Mouse (Mus musculus) cerebellum, postnatal 36 days (tissue): ENCODE data around the gene Noxred1.
A peak's percentile ranks its signal among the peaks of the same experiment; 100 is the strongest.
"Not testable (repeated sequence)": the region's sequence is repeated elsewhere in the genome, so short reads cannot be mapped to it uniquely, and the experiment has no call there.

ENCODE experiments used
- DNase-seq, 2 experiments: peaks; one replicate each; pipeline ENCODE4 v3.0.0; 2021 to 2022; ENCODE audit warnings: mixed read lengths in 2 of 2

Noxred1 gene

DNA sequence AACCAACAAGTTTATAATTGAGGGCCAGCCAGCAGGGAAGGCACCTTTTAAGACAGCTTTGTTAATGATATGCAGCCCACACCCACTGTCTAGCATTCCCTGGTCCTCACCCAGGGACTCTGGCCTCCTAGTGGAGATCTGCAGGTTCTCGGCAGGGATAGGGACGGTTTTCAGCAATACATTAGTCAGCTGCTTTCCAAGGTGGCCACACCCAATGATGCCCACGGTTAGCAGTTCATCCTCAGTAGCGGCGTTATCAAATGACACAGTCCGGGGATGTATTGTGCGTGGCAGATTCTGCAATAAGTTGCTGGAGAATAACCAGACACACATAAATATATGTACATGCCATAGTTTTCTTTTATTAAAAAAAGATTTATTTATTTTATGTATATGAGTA is 11.7 kb downstream of the Noxred1 start:
- DNase-seq, result no peak

- no peak for DNase-seq
Observed at GRCm38 (mm10) chr12:87224950-87225349, 13.6 kb downstream of the Noxred1 start.

DNA sequence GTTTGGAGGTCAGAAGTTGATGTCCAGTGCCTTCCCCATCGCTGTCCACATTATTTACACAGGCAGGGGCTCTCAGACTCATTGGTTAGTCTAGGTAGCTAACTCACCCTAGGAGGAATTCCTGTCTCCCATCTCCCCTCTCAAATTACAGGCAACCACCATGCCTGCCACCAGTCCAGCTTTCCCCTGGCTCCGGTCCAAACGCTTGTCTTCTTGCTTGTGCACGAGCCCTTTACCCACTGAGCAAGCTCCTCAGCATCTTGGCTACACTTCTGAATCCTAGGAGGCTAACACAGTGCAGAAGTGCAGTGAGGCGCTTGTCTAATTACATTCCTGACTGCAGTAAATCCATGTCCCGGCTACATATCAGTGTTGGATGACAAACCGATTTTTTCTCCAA is 19.2 kb downstream of the Noxred1 start:
- peak in 1 of 2 experiments; percentile 10 for DNase-seq

DNA sequence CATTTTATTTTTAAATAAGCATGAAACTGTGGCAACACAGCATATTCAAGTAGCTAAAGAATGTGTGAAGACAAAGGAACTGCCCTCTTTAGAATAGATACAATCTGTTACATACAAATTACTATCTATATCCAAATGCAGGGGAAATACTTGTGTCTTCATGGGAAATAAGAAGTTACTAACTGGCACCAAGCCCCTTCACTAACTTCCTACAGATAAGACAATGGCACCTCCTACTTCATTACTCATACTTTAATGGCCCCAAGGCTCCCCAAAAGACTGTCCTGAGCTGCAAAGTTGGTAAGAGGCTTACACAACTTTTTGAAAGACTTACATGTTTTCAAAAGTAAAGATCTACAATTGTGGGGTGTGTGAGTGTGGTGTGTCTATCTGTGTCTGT is 20.9 kb downstream of the Noxred1 start:
- no peak for DNase-seq

GRCm38 (mm10) chr12:87216053-87216452 is 22.5 kb downstream of the Noxred1 start:
- no peak for DNase-seq

DNA sequence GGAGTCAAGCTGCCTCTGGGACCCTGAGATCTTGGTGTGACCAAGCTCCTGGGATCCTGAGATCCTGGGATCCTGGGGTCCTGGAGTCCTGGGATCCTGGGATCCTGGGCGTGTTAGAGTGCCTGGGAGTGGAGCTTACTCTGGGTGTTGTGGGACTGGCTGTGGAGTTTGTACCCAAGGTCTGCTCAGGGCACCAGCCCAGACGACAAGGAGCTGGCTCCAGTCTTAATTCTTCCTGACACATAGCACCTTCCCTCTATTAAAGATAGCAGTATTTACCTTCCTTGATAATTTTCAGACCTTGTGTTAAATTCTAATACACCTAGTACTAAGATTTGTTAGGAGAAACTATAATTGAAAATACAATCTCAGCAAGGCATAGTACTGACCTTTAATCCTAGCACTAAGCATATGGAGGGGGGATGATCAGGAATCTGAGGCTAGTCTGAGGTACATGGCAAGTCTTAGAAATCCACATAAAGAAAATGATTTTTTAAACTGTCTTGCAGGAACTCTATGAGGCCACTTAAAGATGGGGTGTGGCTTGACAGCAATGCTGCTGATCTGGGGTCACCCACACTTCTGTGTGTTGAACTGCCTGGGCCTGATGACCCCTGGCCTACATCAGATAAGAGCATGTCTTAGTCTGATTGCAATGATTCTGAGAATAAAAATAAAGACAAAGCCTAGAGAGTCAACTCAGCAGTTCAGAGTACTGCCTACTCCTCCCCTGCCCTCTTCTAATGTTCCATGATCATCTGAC is 25.5 kb downstream of the Noxred1 start:
- no peak for DNase-seq

DNA sequence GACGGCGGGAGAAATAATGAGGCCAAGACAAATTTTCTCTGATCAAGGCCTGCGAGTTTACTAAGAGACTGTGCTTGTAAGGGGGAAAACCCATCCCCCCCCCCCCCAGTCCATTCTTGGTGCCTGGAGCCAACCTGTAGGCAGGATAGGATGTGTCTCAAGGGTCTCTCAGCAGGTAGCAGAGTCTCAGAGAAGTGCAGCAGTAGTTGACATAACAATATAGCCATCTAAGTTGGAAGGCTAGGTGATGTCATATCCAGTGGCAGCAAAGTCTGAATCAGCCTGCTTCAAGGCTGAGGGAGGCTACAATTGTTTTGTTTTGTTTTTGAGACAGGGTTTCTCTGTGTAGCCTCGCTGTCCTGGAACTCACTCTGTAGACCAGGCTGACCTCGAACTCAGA is 32.7 kb downstream of the Noxred1 start:
- DNase-seq, result not testable (repeated sequence)

DNA sequence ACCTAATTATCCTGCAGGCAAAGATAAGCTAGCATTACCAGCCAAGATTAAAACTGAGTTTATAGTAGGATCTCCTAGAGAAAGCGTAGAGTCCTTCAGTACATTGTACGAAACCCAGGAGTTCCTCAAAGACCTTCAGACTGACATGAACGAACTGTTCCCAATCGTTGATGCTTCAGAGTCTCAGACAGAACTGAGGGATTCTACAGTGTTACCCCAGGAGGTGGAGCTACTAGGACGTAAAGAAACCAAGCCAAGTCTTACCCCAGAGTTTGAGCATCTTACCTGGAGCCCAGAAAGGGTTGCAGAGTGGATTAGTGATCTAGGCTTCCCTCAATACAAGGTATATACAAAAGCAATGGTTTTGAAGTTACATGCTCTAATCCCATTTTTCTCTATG is 36.8 kb downstream of the Noxred1 start:
- DNase-seq, result no peak

- peak; percentile 71 to 81 for DNase-seq
Observed at GRCm38 (mm10) chr12:87199973-87200586, 38.5 kb downstream of the Noxred1 start, which contains the start of gene Tmed8. Tmed8 (minus strand) TSS chr12:87200454.

DNA sequence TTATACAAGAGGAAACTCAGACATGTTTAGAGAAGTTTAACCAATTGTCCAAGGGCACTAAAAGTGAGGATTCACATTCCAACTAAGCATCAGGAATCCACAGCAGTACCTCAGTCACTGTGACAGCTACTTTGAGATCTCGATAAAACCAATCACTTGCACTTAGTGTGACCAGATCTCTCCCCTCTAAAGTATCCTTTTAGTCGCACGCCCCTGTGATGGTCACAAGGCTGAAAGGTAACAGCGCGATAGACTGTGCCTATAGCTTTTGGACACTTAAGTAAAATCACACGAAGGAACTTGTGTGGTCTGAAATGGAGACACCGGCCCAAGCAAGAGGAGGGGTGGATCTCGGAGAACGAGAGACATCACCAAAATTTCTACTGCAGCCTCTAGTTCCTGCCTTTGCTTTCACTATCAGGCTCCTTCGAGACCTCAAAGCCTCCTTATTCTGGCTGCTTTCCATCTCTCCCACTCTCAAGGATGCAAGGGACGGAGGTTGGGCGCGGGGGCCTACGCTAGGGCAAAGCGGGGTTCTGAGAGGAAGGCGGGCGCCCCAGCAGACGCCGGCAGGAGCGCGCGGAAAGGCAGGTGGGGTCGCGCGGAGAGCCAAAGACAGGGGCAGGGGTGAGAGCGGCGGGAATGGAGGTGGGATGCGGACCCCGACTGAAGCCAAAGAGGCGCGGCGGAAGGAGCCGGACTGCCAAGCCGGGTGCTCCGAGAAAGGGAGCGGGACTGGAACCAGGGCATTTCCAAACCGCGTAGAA is 39.1 kb downstream of the Noxred1 start, which contains the start of gene Samd15:
TSS of gene Samd15 (plus strand) at position 518 of the 767 bp plus-strand sequence.
- DNase-seq, result peak in 1 of 2 experiments; percentile 36

GRCm38 (mm10) chr12:87198792-87199191 is 39.7 kb downstream of the Noxred1 start:
- no peak for DNase-seq

- no peak for DNase-seq
Observed at GRCm38 (mm10) chr12:87196310-87196709, 42.2 kb downstream of the Noxred1 start.

- no peak for DNase-seq
Observed at GRCm38 (mm10) chr12:87195069-87195468, 43.5 kb downstream of the Noxred1 start.

- no peak for DNase-seq
Observed at GRCm38 (mm10) chr12:87193008-87193407, 45.5 kb downstream of the Noxred1 start.

DNA sequence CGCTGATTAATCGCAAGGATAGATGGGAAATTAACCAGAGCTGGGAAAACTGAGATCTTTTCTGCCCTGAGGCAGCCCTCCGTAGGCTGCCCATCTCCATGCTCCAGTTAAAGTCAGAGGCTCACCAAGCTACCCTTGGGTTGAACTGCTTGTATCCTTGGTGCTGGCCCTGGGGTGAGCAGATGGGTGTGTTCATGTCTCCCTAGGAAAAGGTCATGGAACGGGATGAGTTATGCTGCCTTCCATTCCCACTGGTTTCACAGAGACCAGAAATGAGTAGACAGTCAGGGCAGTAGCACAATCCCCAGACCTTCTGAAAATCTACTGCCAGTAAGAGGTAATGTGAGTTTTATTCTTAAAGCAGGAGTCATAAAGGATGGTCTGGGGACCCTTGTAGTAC is 60.9 kb downstream of the Noxred1 start:
- no peak for DNase-seq

DNA sequence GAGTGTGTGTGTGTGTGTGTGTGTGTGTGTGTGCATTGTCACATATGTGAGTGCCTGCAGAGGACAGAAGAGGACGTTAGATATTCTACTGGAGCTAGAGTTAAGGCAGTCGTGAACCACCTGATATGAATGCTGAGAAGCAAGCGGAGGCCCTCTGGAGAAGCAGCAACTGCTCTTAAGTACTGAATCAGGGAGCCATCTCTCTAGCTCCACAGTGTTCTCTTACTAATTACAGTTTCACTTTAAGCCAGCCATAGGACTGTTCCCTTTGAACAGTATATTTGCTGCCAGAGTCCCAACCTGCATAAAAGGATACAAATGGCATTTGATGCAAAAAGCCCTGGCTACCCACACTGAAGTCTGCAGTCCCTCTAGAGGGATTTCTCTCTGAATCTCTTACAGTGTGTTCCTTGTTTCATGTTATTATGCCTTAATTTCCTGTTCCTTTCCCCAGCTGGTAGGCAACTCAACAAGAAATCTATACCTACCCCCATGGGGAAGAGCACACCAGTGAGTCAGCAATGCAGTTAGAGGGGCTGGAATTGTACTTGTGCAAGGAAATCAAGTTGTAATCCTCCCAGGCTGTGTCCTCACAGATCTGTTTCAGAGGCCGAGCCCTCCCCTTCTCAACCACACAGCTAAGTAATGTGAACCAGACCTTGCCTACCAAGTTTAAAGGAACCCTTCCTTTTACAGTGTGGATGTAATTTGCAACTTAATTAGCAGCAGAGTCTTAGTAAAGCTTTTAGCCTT is 63.2 kb downstream of the Noxred1 start:
- no peak for DNase-seq
